Mouse (Mus musculus) G1E (cell line): ENCODE data around the gene Mtm1. TPM values are rescaled to one million over a fixed set of nuclear protein-coding genes. Genes with fewer than 3 reads are reported as not detected.

ENCODE experiments used
- ATAC-seq: 2 replicates; pipeline ENCODE4 v1.8.0; 2016; ENCODE audit warnings: mild to moderate bottlenecking; ENCODE audit not compliant: insufficient number of reproducible peaks, poor library complexity, low FRiP score, severe bottlenecking; ENCODE audit errors: extremely low read depth
- DNase-seq: peaks from one replicate; pipeline ENCODE4 v3.0.0; 2012; ENCODE audit warnings: low spot score
- H3K27me3 ChIP-seq: 2 replicates; pipeline ENCODE4 v1.6.1; 2012; ENCODE audit warnings: mild to moderate bottlenecking, low read length, inconsistent platforms; ENCODE audit not compliant: insufficient read depth
- H3K36me3 ChIP-seq: replicated peaks from 2 replicates; pipeline ENCODE3; 2012; ENCODE audit warnings: mild to moderate bottlenecking, inconsistent platforms
- H3K4me1 ChIP-seq: 2 replicates; pipeline ENCODE4 v1.6.1; 2012; ENCODE audit warnings: low read depth, low read length, inconsistent platforms, mixed read lengths; ENCODE audit not compliant: insufficient read depth
- H3K4me3 ChIP-seq: 2 replicates; pipeline ENCODE4 v1.5.1; 2012; ENCODE audit warnings: low read depth, mild to moderate bottlenecking, inconsistent platforms, low read length, moderate library complexity, mixed read lengths
- H3K9me3 ChIP-seq: replicated peaks from 2 replicates; pipeline ENCODE4 v1.6.1; 2012; ENCODE audit warnings: inconsistent platforms
- CTCF ChIP-seq: IDR thresholded peaks from 2 replicates; pipeline ENCODE4 v1.5.1; 2012; ENCODE audit warnings: low read depth, low read length, inconsistent platforms, mixed read lengths
- GATA1 ChIP-seq: IDR thresholded peaks from 2 replicates; pipeline ENCODE4 v1.6.1; 2012; ENCODE audit warnings: borderline replicate concordance, low read length, inconsistent platforms, mixed read lengths
- GATA2 ChIP-seq: IDR thresholded peaks from 2 replicates; pipeline ENCODE4 v1.6.1; 2012; ENCODE audit warnings: low read depth, low read length, inconsistent platforms, borderline replicate concordance
- POLR2AphosphoS5 ChIP-seq: IDR thresholded peaks from 2 replicates; pipeline ENCODE4 v1.6.1; 2012; ENCODE audit warnings: low read depth, low read length, inconsistent platforms; ENCODE audit not compliant: insufficient replicate concordance
- TAL1 ChIP-seq: conservative IDR thresholded peaks from 2 replicates; pipeline ENCODE4 v1.6.1; 2012; ENCODE audit warnings: low read depth, low read length, inconsistent platforms, mixed read lengths
- polyA plus RNA-seq: library from polyadenylated mRNA; stranded (reverse); fragments of >175 nt; gene quantifications from 2 replicates; pipeline ENCODE4 v1.2.3, GENCODE M21; 2012
- total RNA-seq, 2 experiments: library from RNA; stranded (forward) in 1 of 2; stranded (reverse) in 1 of 2; fragments of 200-1000 nt in 1 of 2; fragments of >200 nt in 1 of 2; fragmentation: Nextera tagmentation in 1 of 2; gene quantifications; 2 replicates each; pipeline ENCODE4 v1.2.3; 2014 to 2017

Mtm1 gene
- total RNA-seq (2014; fragmentation: Nextera tagmentation): 37.9 and 38.1 TPM in 2 replicates
- 13.2 and 18.5 TPM in 2 replicates for total RNA-seq (2017)
- polyA plus RNA-seq: 0.24 and 0.64 TPM in 2 replicates

- Histone ChIP-seq H3K9me3 (no peaks in the 10 kb centered on the region), H3K36me3 (no peaks in the 10 kb centered on the region), H3K4me1 (peaks cover 7% of the 10 kb centered on the region), H3K4me3 (no peak within 1 kb of the TSS), H3K27me3 (no peaks in the 10 kb centered on the region)
- no peak for ATAC-seq
- no peak for DNase-seq
- TF ChIP-seq GATA2 (no peak), POLR2AphosphoS5 (no peak)
These were observed at the start of gene Mtm1 for GRCm38 (mm10) chrX:71210467-71210866. Mtm1 (plus strand) TSS chrX:71210767.

GRCm38 (mm10) chrX:71181526-71181925, 29.0 kb upstream of the Mtm1 start:
- no peak for ATAC-seq
- H3K4me1 ChIP-seq: no peaks in the 10 kb centered on the region
- no peak overlapping the region for H3K4me3 ChIP-seq
- peaks cover 4% of the 10 kb centered on the region; the same call in 1 of the 2 replicates for H3K27me3 ChIP-seq
- TF ChIP-seq POLR2AphosphoS5 (no peak), GATA1 (no peak), CTCF (no peak), GATA2 (no peak), TAL1 (no peak)
- H3K36me3 ChIP-seq: no peaks in the 10 kb centered on the region
- no peak for DNase-seq
- no peaks in the 10 kb centered on the region for H3K9me3 ChIP-seq

GRCm38 (mm10) chrX:71183671-71184070, 26.9 kb upstream of the Mtm1 start:
- no peaks in the 10 kb centered on the region for H3K36me3 ChIP-seq
- no peaks in the 10 kb centered on the region for H3K4me1 ChIP-seq
- ATAC-seq (no peak), DNase-seq (no peak)
- TF ChIP-seq POLR2AphosphoS5: no peak
- H3K9me3 ChIP-seq: no peaks in the 10 kb centered on the region
- peaks cover 4% of the 10 kb centered on the region; the same call in 1 of the 2 replicates for H3K27me3 ChIP-seq
- H3K4me3 ChIP-seq: no peak overlapping the region

GRCm38 (mm10) chrX:71186396-71186795, 24.2 kb upstream of the Mtm1 start:
- DNase-seq: no peak
- no peak for TF ChIP-seq TAL1
- no peak for TF ChIP-seq CTCF
- TF ChIP-seq POLR2AphosphoS5: no peak
- TF ChIP-seq GATA1: no peak
- TF ChIP-seq GATA2: no peak

GRCm38 (mm10) chrX:71204776-71205175, 5.8 kb upstream of the Mtm1 start:
- Histone ChIP-seq H3K36me3 (no peaks in the 10 kb centered on the region), H3K4me3 (no peak overlapping the region), H3K27me3 (no peaks in the 10 kb centered on the region), H3K4me1 (peaks cover 7% of the 10 kb centered on the region), H3K9me3 (no peaks in the 10 kb centered on the region)
- DNase-seq (no peak), ATAC-seq (no peak)
- TF ChIP-seq CTCF: no peak

More at GRCm38 (mm10) chrX:71186396-71186795, 24.2 kb upstream of the Mtm1 start:
- H3K36me3 ChIP-seq: no peaks in the 10 kb centered on the region
- no peaks in the 10 kb centered on the region for H3K9me3 ChIP-seq
- peaks cover 4% of the 10 kb centered on the region; the same call in 1 of the 2 replicates for H3K27me3 ChIP-seq
- no peak for ATAC-seq
- H3K4me1 ChIP-seq: no peaks in the 10 kb centered on the region
- no peak overlapping the region for H3K4me3 ChIP-seq

GRCm38 (mm10) chrX:71205821-71206542, 4.6 kb upstream of the Mtm1 start:
- DNase-seq (no peak), ATAC-seq (no peak)
- H3K36me3 ChIP-seq: no peaks in the 10 kb centered on the region
- no peaks in the 10 kb centered on the region for H3K27me3 ChIP-seq
- peaks cover 7% of the 10 kb centered on the region for H3K4me1 ChIP-seq
- no peak overlapping the region for H3K4me3 ChIP-seq
- no peaks in the 10 kb centered on the region for H3K9me3 ChIP-seq
- TF ChIP-seq CTCF: no peak
- no peak for TF ChIP-seq POLR2AphosphoS5
- no peak for TF ChIP-seq GATA2
- TF ChIP-seq TAL1: no peak
- TF ChIP-seq GATA1: no peak

GRCm38 (mm10) chrX:71206595-71206994, 4.0 kb upstream of the Mtm1 start:
- no peak overlapping the region for H3K4me3 ChIP-seq
- no peak for DNase-seq
- no peaks in the 10 kb centered on the region for H3K36me3 ChIP-seq
- peaks cover 7% of the 10 kb centered on the region for H3K4me1 ChIP-seq
- no peaks in the 10 kb centered on the region for H3K9me3 ChIP-seq
- no peak for ATAC-seq
- TF ChIP-seq GATA1 (no peak), POLR2AphosphoS5 (no peak)
- no peaks in the 10 kb centered on the region for H3K27me3 ChIP-seq
